Comparison of ENCODE assay signal across 10 mouse cellular contexts in genomic region chr17:34219096-34219495, GRCm38 (mm10). TPM values are rescaled to one million over a fixed set of nuclear protein-coding genes. Genes with fewer than 3 reads are reported as not detected.
A peak's percentile ranks its signal among the peaks of the same experiment; 100 is the strongest.
DNase-seq lines count a peak whose midpoint lies in the region.
"Had no signal": no experiment of that assay in that cellular context is flagged by ENCODE, and none has a peak within 500 bp of the region (broad histone marks: within the 10 kb centered on the region; RNA-seq: fewer than 3 reads in every experiment).

No protein-coding gene starts in this region.

- peak; percentile 58 for DNase-seq in 416B (ENCODE audit: low read depth)
- DNase-seq in adrenal gland, adult (ENCODE audit: inconsistent age in 2 of 2, low spot score in 1 of 2) = peak; percentile 59 to 82
- peak; percentile 44 to 82 for DNase-seq in cerebellum, postnatal 14 days
- peak; percentile 80 for DNase-seq in heart, postnatal 4 days
- peak; percentile 76 to 78 for DNase-seq in kidney, postnatal 4 days
- DNase-seq in lung, postnatal 14 days = peak; percentile 72
- peak; percentile 50 for DNase-seq in retina, postnatal 1 day
- peak; percentile 68 for DNase-seq in thymus, postnatal 0 days (ENCODE audit: low spot score)

RNA-seq across cellular contexts. Expression of gene Tap2, which starts 15.8 kb away (rescaled TPM):
- 10 to 100 TPM; 10.7 to 12.3 TPM for total RNA-seq in heart, postnatal 4 days (2021)
- 140 and 153 TPM in 2 replicates for polyA plus RNA-seq in thymus, postnatal 0 days (2015; fragmentation: Nextera tagmentation; extraction: Ambion mirVana)

RNA-seq across cellular contexts. Expression of gene H2-Ob, which starts 19.6 kb away (rescaled TPM):
- total RNA-seq in heart, postnatal 4 days (2021) = under 1 TPM; 0.23 to 0.38 TPM
- 2.6 and 2.8 TPM in 2 replicates for polyA plus RNA-seq in thymus, postnatal 0 days (2015; fragmentation: Nextera tagmentation; extraction: Ambion mirVana)
- polyA plus RNA-seq: C2C12; heart, embryonic 14.5 days had no signal

RNA-seq across cellular contexts. Expression of gene Psmb8, which starts 21.6 kb away (rescaled TPM):
- total RNA-seq in heart, postnatal 4 days (2021) = 1 to 10 TPM; 3.7 to 7.0 TPM
- polyA plus RNA-seq in thymus, postnatal 0 days (2015; fragmentation: Nextera tagmentation; extraction: Ambion mirVana) = 875 and 899 TPM in 2 replicates

RNA-seq across cellular contexts. Expression of gene Psmb9, which starts 31.5 kb away (rescaled TPM):
- total RNA-seq in heart, postnatal 4 days (2021) = 1 to 10 TPM; 2.5 to 3.8 TPM
- polyA plus RNA-seq in thymus, postnatal 0 days (2015; fragmentation: Nextera tagmentation; extraction: Ambion mirVana) = 251 and 261 TPM in 2 replicates

RNA-seq across cellular contexts. Expression of gene Tap1, which starts 31.7 kb away (rescaled TPM):
- 1 to 10 TPM; 4.8 to 5.4 TPM for total RNA-seq in heart, postnatal 4 days (2021)
- 81.6 and 87.3 TPM in 2 replicates for polyA plus RNA-seq in thymus, postnatal 0 days (2015; fragmentation: Nextera tagmentation; extraction: Ambion mirVana)

Comparison
In these comparisons a context has a peak if more than half of its experiments do, and no peak if none do; other contexts are left out.
1. Peak in every context shown above with its lines: DNase-seq.